Mouse (Mus musculus) liver, embryonic 16.5 days (tissue): Measurements from ENCODE around the gene Specc1. TPM values are rescaled to one million over a fixed set of nuclear protein-coding genes. Genes with fewer than 3 reads are reported as not detected.
A peak's percentile ranks its signal among the peaks of the same experiment; 100 is the strongest.

Experiments used
- ATAC-seq: fragments of 200-750 bp; cut with Nextera tagmentation; 2 replicates; pipeline ENCODE4 v1.8.0; 2017; ENCODE audit warnings: low read depth, mild to moderate bottlenecking, moderate number of reproducible peaks, moderate library complexity
- H3K27ac ChIP-seq: fragments of 300-500 bp; sonication (generic); 2 replicates; pipeline ENCODE4 v1.5.1; 2014; ENCODE audit warnings: mild to moderate bottlenecking, low read length
- H3K27me3 ChIP-seq: fragments of 300-500 bp; sonication (generic); 2 replicates; pipeline ENCODE4 v1.6.1; 2014; ENCODE audit warnings: low read depth, low read length, mixed read lengths; ENCODE audit not compliant: control insufficient read depth, insufficient read depth
- H3K36me3 ChIP-seq: fragments of 300-500 bp; sonication (generic); 2 replicates; pipeline ENCODE4 v1.6.1; 2014; ENCODE audit warnings: mild to moderate bottlenecking; ENCODE audit not compliant: control insufficient read depth, insufficient read depth
- H3K4me1 ChIP-seq: fragments of 300-500 bp; sonication (generic); 2 replicates; pipeline ENCODE4 v1.6.1; 2014; ENCODE audit warnings: low read depth, low read length, mixed read lengths; ENCODE audit not compliant: control insufficient read depth
- H3K4me2 ChIP-seq: fragments of 300-500 bp; sonication (generic); 2 replicates; pipeline ENCODE4 v1.6.1; 2014; ENCODE audit warnings: low read depth, low read length, mixed read lengths
- H3K4me3 ChIP-seq: fragments of 300-500 bp; sonication (generic); 2 replicates; pipeline ENCODE4 v1.5.1; 2014; ENCODE audit warnings: low read depth, mild to moderate bottlenecking, low read length
- H3K9ac ChIP-seq: fragments of 300-500 bp; sonication (generic); 2 replicates; pipeline ENCODE4 v1.6.1; 2014; ENCODE audit warnings: low read depth, low read length
- H3K9me3 ChIP-seq: fragments of 300-500 bp; sonication (generic); replicated peaks from 2 replicates; pipeline ENCODE4 v1.6.1; 2016; ENCODE audit warnings: low read length; ENCODE audit not compliant: control insufficient read depth
- WGBS: fragments of 180-500 bp; shearing (Covaris S2); extraction: QIAGEN DNeasy Blood & Tissue Kit; methylation state at CpG from one replicate; pipeline ENCODE4 v1.1.7; 2014; ENCODE audit not compliant: insufficient replicate concordance; 5-methylcytosine and 5-hydroxymethylcytosine counted together
- polyA plus RNA-seq: library from polyadenylated mRNA; unstranded; fragments of >200 nt; fragmentation: Nextera tagmentation; extraction: Ambion mirVana; gene quantifications from 2 replicates; pipeline ENCODE4 v1.2.1, GENCODE M21; 2015

Gene Specc1
- 58.6 and 58.9 TPM in 2 replicates for polyA plus RNA-seq

DNA sequence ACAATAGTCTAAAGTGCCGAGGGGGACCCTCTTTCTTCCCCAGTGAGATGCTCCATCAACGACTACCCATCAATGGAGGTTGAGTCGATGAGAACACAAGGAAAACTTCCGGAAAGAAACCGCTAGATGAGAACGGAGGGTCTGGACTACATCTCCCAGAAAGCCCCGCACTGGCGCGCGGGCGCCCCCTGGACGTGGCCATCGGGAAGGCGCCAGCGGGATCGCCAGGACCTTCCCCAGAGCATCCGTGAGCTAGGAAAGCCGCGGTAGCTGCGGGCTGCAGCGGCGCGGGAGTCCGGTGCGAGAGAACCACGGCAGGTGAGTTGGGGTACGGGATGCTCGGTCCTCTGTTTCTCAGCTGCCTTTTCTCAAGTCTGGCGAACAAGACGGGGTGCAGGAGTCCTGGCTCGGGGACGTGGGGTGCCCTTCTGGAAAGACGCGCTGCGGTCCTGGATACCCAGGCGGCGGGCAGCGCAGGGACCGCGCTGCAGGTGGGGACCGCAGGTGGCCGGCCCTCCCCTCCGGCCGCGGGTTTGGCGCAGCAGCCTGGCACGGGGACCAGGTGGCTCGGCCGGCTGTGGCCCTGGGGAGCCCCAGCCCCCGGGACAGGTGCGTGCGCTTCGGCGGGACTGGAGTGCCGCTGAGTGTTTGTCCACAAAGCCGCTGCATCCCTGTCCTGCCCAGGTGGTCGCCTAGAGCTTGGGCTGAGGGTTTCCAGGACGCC lies at the start of gene Specc1:
Gene Specc1, plus strand, starts transcription at position 192 of the 724 bp plus-strand sequence.
- under 1% methylated on average over 58 of the region's 58 CpGs for WGBS
- H3K27ac ChIP-seq, result peak within 1 kb of the TSS; percentile 100

DNA sequence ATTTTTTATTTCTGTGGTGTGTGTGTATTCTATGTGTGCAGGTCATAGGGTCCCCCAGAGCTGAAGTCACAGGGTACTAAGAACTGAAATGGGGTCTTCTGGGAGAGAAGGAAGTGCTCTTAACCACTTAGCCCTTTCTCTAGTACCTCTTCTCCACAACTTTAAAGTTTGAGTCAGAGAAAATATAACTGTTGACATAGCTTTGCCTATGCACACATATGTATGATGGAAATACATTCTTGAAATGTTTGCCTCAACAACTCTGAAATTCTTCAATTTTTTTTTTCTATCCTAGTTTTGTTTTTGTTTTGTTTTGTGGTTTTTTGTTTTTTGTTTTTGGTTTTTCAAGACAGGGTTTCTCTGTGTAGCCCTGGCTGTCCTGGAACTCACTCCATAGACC lies 48.2 kb upstream of the Specc1 start:
- Histone ChIP-seq H3K4me1 (no peaks in the 10 kb centered on the region), H3K36me3 (peaks cover 17% of the 10 kb centered on the region), H3K4me3 (no peak overlapping the region)

More for the DNA sequence above, at the start of gene Specc1:
- peak; percentile 74 for ATAC-seq
- Histone ChIP-seq H3K9ac (peak within 1 kb of the TSS; percentile 100), H3K27me3 (peaks cover 9% of the 10 kb centered on the region), H3K4me2 (peak within 1 kb of the TSS; percentile 80), H3K4me3 (peak within 1 kb of the TSS; percentile 75), H3K4me1 (peaks cover 12% of the 10 kb centered on the region), H3K36me3 (no peaks in the 10 kb centered on the region), H3K9me3 (no peaks in the 10 kb centered on the region)

DNA sequence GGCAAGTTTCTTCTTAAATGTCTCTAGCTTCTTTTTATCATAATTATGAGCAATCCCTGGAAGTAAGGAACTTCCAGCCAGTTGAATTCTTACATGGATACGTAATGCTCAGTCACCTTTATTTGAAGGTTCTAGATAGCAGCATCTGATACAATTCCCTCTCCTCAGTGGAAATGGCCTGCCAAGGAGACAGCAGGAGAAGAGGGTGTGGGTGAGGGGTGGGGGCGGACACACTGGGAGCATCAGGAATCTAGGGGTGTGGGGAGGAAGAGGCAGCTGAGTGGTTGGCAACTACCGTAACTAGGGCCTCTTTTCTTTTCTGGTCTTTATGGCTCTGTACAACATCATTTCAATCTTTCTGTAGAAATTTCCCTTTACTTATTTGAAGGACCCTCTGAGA lies 36.9 kb upstream of the Specc1 start:
- no peak for ATAC-seq
- Histone ChIP-seq H3K4me1 (no peaks in the 10 kb centered on the region), H3K27me3 (no peaks in the 10 kb centered on the region), H3K27ac (no peak overlapping the region), H3K4me3 (no peak overlapping the region), H3K36me3 (peaks cover 16% of the 10 kb centered on the region), H3K9ac (no peak overlapping the region), H3K4me2 (no peak overlapping the region), H3K9me3 (no peaks in the 10 kb centered on the region)
- WGBS, result 91% methylated on average over 3 of the region's 3 CpGs

More for the DNA sequence above, 48.2 kb upstream of the Specc1 start:
- Histone ChIP-seq H3K27me3 (no peaks in the 10 kb centered on the region), H3K9me3 (no peaks in the 10 kb centered on the region), H3K4me2 (no peak overlapping the region), H3K27ac (no peak overlapping the region), H3K9ac (no peak overlapping the region)
- ATAC-seq, result no peak

DNA sequence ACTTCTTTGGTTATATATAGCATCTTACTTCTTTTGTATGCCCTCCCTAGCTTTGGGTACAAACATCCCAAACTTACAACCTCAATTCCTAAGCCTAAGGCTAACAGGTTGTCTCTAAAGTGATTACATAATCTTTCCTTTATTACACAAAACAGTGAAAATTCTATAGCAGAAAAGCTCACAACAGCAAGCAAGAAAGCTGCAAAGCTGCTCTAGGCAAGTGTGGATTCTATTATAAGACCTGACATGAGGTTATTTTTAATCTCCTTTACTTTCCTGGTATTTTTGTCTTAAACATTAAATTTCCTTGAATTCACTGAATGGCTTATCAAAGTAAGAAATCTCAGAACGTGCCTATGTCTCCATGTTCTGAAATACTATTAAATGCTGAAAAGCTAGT lies 33.3 kb upstream of the Specc1 start:
- Histone ChIP-seq H3K9ac (no peak overlapping the region), H3K9me3 (no peaks in the 10 kb centered on the region; the same call in 1 of the 2 replicates), H3K36me3 (peaks cover 3% of the 10 kb centered on the region; the same call in 1 of the 2 replicates), H3K4me1 (peaks cover 5% of the 10 kb centered on the region), H3K27me3 (no peaks in the 10 kb centered on the region), H3K4me2 (no peak overlapping the region), H3K27ac (no peak overlapping the region), H3K4me3 (no peak overlapping the region)
- WGBS, result 53% methylated on average over 1 of the region's 1 CpGs
- ATAC-seq, result no peak

DNA sequence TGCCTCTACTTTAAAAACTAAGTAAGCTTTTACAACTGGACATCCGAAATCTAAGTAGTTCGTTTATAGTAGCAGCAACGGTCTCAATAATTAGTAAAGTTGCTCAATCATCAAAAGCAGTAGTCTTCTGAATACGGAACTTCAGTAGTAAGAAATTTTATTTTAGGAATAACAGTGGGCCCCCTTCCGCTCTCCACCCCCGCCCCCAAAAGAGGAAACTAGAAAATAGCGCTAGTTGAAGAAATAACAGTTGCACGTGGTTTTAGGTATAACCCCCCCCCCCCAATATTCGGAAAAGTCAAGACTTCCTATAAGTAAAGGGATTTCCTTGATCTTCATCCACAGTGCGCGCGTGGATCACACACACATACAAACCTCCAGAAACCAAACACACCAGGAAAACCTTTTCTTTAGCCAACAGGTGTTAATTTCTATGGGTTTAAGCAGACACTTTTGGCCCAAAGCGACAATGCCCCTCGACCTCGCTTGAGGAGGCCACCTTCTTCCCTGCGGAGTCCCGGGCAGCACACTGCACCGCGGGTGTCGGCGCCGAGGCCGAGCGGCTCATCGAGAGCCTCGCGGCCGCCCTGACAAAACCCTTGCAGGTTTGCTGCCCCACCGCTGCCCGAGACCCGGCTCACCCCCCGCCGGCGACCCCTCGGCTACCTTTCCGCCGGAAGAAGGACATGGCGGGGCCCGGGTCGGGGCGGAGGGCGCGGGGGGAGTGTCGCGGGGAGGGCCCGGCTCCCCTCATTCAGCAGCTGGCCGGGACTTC lies 27.1 kb upstream of the Specc1 start:
- Histone ChIP-seq H3K9ac (peak overlapping the region; percentile 98), H3K36me3 (no peaks in the 10 kb centered on the region), H3K9me3 (no peaks in the 10 kb centered on the region; the same call in 1 of the 2 replicates), H3K27ac (peak overlapping the region; percentile 93), H3K4me1 (peaks cover 21% of the 10 kb centered on the region), H3K4me2 (peak overlapping the region; percentile 71), H3K4me3 (peak overlapping the region; percentile 99), H3K27me3 (no peaks in the 10 kb centered on the region)
- peak; percentile 61 for ATAC-seq
- WGBS, result under 1% methylated on average over 47 of the region's 47 CpGs

DNA sequence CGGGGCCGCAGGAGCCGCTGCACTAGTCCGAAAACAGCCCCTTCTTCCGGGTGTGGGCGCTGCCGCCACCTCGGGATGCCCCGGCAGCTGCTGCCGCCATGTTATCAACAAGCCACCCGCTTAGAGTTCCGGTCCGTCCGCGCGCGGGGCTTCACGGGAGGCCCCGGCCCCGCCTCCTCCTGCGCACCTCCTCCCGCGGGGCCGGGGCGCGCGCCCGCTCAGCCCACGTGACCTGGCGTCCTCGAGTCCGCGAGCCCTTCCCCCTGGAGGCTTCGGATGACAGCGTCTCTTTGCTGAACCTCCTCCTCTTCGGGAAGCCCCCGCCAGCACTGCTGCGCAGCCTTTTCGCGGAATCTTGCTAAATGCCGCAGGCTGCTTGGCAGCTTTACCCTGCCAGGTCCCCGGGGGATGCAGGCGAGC lies 26.5 kb upstream of the Specc1 start, which contains the start of gene Akap10:
Gene Akap10, minus strand, starts transcription at position 155 of the 420 bp plus-strand sequence.
- peak within 1 kb of the TSS; percentile 98 for H3K4me2 ChIP-seq
- peak within 1 kb of the TSS; percentile 99 for H3K4me3 ChIP-seq
- peak within 1 kb of the TSS; percentile 93 for H3K27ac ChIP-seq
- WGBS, result under 1% methylated on average over 34 of the region's 43 CpGs
- H3K4me1 ChIP-seq, result peaks cover 21% of the 10 kb centered on the region
- no peaks in the 10 kb centered on the region for H3K36me3 ChIP-seq
- no peaks in the 10 kb centered on the region; the same call in 1 of the 2 replicates for H3K9me3 ChIP-seq
- no peaks in the 10 kb centered on the region for H3K27me3 ChIP-seq
- peak within 1 kb of the TSS; percentile 98 for H3K9ac ChIP-seq
- peak; percentile 97 for ATAC-seq

DNA sequence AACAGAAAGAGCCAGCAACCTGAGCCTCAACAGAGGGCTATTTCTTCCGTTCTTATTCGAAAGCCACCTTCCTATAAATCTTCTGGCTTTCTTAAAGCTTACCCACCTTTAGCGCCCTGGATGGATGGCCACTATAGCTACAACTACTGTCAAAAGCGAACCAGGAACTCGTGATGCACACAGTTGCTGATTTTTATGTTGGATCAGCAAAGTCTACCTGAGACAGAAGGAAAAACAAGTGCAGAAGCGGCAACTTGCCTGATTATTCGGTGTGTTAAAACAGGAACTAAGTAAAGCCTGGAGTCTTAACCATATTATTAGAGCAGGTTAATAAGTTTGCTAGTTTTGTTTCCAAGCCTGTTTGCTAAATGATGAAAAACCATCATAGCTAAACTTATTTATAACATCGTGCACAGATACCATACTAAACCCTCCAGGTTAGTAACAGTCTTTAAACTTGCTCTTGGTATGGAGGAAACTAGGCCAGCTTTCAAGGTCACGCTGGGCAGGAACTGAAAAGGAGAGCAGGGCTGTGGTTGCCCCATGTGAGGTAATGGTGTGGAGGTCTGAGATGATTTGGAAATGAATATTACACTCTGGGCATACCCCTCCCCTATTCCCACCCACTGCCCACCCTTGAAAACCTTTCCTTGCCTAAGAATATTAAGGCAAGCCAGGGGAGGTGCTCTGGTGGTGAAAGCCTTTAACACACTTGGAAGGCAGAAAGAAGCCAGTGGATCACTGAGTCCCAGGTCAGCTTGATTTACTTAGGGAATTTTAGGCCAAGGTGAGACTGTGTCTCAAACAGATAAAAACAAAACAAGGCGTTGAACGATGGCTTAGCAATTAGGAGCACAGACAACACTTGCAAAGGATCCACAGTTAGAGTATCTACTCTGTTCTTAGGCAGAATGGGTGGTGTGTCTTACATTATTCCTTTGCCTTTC lies 25.6 kb upstream of the Specc1 start:
- Histone ChIP-seq H3K27ac (peak overlapping the region; percentile 88), H3K27me3 (no peaks in the 10 kb centered on the region), H3K4me3 (peak overlapping the region; percentile 99), H3K36me3 (no peaks in the 10 kb centered on the region), H3K4me1 (peaks cover 21% of the 10 kb centered on the region), H3K4me2 (peak overlapping the region; percentile 98), H3K9ac (peak overlapping the region; percentile 98), H3K9me3 (no peaks in the 10 kb centered on the region; the same call in 1 of the 2 replicates)
- WGBS, result 19% methylated on average over 11 of the region's 11 CpGs
- ATAC-seq, result no peak

DNA sequence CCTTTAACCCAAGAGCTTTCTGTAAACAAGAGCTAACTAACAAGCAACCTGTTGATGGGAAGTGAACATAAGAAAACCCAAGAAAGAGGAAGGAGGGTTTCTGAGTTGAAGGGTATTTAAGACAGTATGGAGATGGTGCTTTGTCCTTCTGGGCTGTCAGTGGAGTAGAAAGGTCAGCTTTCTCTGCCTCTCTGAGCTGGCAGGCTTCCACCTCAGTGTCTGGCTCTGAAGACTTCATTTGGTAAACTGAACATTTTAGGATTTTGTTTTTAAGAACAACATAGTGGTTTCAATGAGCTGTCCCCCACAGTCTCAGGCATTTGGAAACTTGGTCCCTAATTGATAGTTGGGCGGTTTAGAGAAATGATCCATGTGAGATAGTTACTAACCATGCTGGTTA lies 18.8 kb upstream of the Specc1 start:
- H3K27me3 ChIP-seq, result no peaks in the 10 kb centered on the region
- H3K36me3 ChIP-seq, result no peaks in the 10 kb centered on the region
- H3K4me3 ChIP-seq, result no peak overlapping the region
- no peaks in the 10 kb centered on the region for H3K4me1 ChIP-seq
- ATAC-seq, result no peak
- no peak overlapping the region for H3K4me2 ChIP-seq
- WGBS, result 68% methylated on average over 1 of the region's 1 CpGs
- H3K9me3 ChIP-seq, result no peaks in the 10 kb centered on the region
- H3K9ac ChIP-seq, result no peak overlapping the region
- no peak overlapping the region for H3K27ac ChIP-seq
